Mouse (Mus musculus): ENCODE data around the gene Elob.

DNA sequence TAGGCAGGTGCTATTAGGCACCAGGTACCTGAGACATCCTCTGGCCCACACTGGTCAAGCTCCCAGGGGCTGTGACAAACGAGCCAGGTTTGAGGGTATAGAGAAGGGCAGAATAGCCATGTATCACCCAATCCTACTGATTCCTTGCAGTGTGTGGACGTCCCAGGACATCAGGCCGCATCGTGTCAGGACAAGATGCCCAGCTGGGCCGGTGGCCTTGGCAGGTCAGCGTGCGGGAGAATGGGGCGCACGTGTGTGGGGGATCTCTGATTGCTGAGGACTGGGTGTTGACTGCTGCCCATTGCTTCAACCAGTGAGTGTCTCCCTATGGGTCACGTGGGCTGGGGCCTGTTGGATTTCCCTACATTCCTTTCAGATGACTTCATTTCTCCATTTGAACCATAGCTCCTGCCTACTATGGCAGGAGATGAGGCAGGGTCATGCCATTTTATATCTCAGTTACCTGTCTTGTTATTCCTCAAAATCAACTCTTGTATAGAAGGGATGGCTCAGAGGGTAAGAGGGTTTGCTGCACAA is 25.4 kb upstream of the Elob start:
- TF ChIP-seq CTCF (IDR thresholded peaks at IDR 0.05; ENCODE audit: control insufficient read depth, insufficient read depth, insufficient replicate concordance, low read depth, low read length) (no peak), POLR2A (IDR thresholded peaks at IDR 0.05; ENCODE audit: control insufficient read depth, low read depth, low read length) (no peak)
